Mouse (Mus musculus): ENCODE results near the gene Rbms2.

DNA sequence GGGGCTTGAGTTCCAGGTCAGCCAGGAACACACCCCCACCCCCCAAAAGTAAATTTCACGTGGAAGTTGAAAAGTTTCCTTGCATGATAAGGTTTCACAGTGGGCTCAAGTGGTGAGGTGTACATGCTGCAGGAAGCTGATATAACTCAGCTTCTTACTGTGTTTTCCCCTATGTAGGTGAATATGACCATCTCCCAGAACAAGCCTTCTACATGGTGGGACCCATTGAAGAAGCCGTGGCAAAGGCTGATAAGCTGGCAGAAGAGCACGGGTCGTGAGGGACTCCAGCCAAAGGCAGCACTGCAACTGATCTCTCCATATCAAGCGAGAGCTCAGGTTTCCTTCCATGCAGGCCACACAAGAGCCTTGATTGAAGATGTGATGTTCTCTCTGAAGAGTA, 90.3 kb downstream of the Rbms2 start:
- TF ChIP-seq CTCF (IDR thresholded peaks at IDR 0.05) (no peak), POLR2A (IDR thresholded peaks at IDR 0.05; ENCODE audit: insufficient read depth, low read depth, low read length) (no peak; the same call in 1 of the 2 replicates), EP300 (IDR thresholded peaks at IDR 0.05; ENCODE audit: insufficient read depth, low read depth, low read length) (no peak)
